Mouse (Mus musculus) forebrain, embryonic 13.5 days (tissue): ENCODE data around the gene Mycbp2. TPM values are rescaled to one million over a fixed set of nuclear protein-coding genes. Genes with fewer than 3 reads are reported as not detected.

ENCODE experiments used
- ATAC-seq: fragments of 200-750 bp; cut with Nextera tagmentation; 2 replicates; pipeline ENCODE4 v1.8.0; 2017
- H3K27ac ChIP-seq: fragments of 300-500 bp; sonication (generic); 2 replicates; pipeline ENCODE4 v1.5.1; 2015; ENCODE audit warnings: inconsistent platforms, mild to moderate bottlenecking, moderate library complexity
- H3K27me3 ChIP-seq: fragments of 300-500 bp; sonication (generic); 2 replicates; pipeline ENCODE4 v1.6.1; 2015; ENCODE audit warnings: mild to moderate bottlenecking, inconsistent platforms
- H3K36me3 ChIP-seq: fragments of 300-500 bp; sonication (generic); 2 replicates; pipeline ENCODE4 v1.6.1; 2015; ENCODE audit warnings: mild to moderate bottlenecking, inconsistent platforms; ENCODE audit not compliant: poor library complexity, severe bottlenecking
- H3K4me1 ChIP-seq: fragments of 300-500 bp; sonication (generic); 2 replicates; pipeline ENCODE4 v1.6.1; 2015; ENCODE audit warnings: inconsistent platforms
- H3K4me2 ChIP-seq: fragments of 300-500 bp; sonication (generic); 2 replicates; pipeline ENCODE4 v1.6.1; 2015; ENCODE audit warnings: inconsistent platforms, mild to moderate bottlenecking, moderate library complexity
- H3K4me3 ChIP-seq: fragments of 300-500 bp; sonication (generic); 2 replicates; pipeline ENCODE4 v1.5.1; 2015; ENCODE audit warnings: mild to moderate bottlenecking, inconsistent platforms
- H3K9ac ChIP-seq: fragments of 300-500 bp; sonication (generic); 2 replicates; pipeline ENCODE4 v1.6.1; 2015; ENCODE audit warnings: mild to moderate bottlenecking, inconsistent platforms
- H3K9me3 ChIP-seq: fragments of 300-500 bp; sonication (generic); replicated peaks from 2 replicates; pipeline ENCODE4 v1.6.1; 2016; ENCODE audit warnings: inconsistent platforms
- WGBS: fragments of 180-500 bp; shearing (Covaris S2); methylation state at CpG from one replicate; pipeline ENCODE4 v1.1.7; 2015; 5-methylcytosine and 5-hydroxymethylcytosine counted together
- polyA plus RNA-seq: library from polyadenylated mRNA; unstranded; fragments of >200 nt; fragmentation: Nextera tagmentation; extraction: Ambion mirVana; gene quantifications from 2 replicates; pipeline ENCODE4 v1.2.1, GENCODE M21; 2015

Mycbp2 gene
- polyA plus RNA-seq, 1 experiment from 2014 or later: 36.2 TPM

- peak overlapping the region; percentile 89 for H3K9ac ChIP-seq
- H3K9me3 ChIP-seq: no peaks in the 10 kb centered on the region
- peak overlapping the region; percentile 79 for H3K4me3 ChIP-seq
- under 1% methylated on average over 41 of the region's 83 CpGs for WGBS
- no peaks in the 10 kb centered on the region for H3K27me3 ChIP-seq
- ATAC-seq: peak; percentile 68
- H3K27ac ChIP-seq: peak overlapping the region; percentile 97
- H3K36me3 ChIP-seq: no peaks in the 10 kb centered on the region
- peak overlapping the region; percentile 79 for H3K4me2 ChIP-seq
- H3K4me1 ChIP-seq: peaks cover 40% of the 10 kb centered on the region
Measured at GRCm38 (mm10) chr14:103345858-103346728, 521 bp downstream of the Mycbp2 start.

- ATAC-seq: no peak
- Histone ChIP-seq H3K27ac (peak overlapping the region; percentile 97; the same call in 1 of the 2 replicates), H3K9me3 (no peaks in the 10 kb centered on the region), H3K4me1 (peaks cover 40% of the 10 kb centered on the region), H3K36me3 (no peaks in the 10 kb centered on the region), H3K4me3 (peak overlapping the region; percentile 79), H3K9ac (peak overlapping the region; percentile 89), H3K4me2 (peak overlapping the region; percentile 79), H3K27me3 (no peaks in the 10 kb centered on the region)
- 7% methylated on average over 6 of the region's 6 CpGs for WGBS
Measured at GRCm38 (mm10) chr14:103345486-103345857, 1.1 kb downstream of the Mycbp2 start.

GRCm38 (mm10) chr14:103345011-103345410, 1.6 kb downstream of the Mycbp2 start:
- ATAC-seq: no peak
- no peaks in the 10 kb centered on the region for H3K36me3 ChIP-seq
- no peak overlapping the region for H3K27ac ChIP-seq
- peak overlapping the region; percentile 79 for H3K4me3 ChIP-seq
- 39% methylated on average over 2 of the region's 2 CpGs for WGBS
- peak overlapping the region; percentile 89 for H3K9ac ChIP-seq
- H3K4me1 ChIP-seq: peaks cover 37% of the 10 kb centered on the region
- no peaks in the 10 kb centered on the region for H3K9me3 ChIP-seq
- peak overlapping the region; percentile 79 for H3K4me2 ChIP-seq
- H3K27me3 ChIP-seq: no peaks in the 10 kb centered on the region

GRCm38 (mm10) chr14:103343791-103344190, 2.8 kb downstream of the Mycbp2 start:
- Histone ChIP-seq H3K9ac (no peak overlapping the region), H3K27me3 (no peaks in the 10 kb centered on the region), H3K4me3 (no peak overlapping the region), H3K4me1 (peaks cover 34% of the 10 kb centered on the region), H3K36me3 (no peaks in the 10 kb centered on the region), H3K27ac (no peak overlapping the region), H3K4me2 (peak overlapping the region; percentile 30), H3K9me3 (no peaks in the 10 kb centered on the region)
- ATAC-seq: no peak
- 69% methylated on average over 5 of the region's 5 CpGs for WGBS

GRCm38 (mm10) chr14:103341385-103342294, 5.0 kb downstream of the Mycbp2 start:
- 78% methylated on average over 1 of the region's 1 CpGs for WGBS
- H3K27ac ChIP-seq: no peak overlapping the region
- H3K27me3 ChIP-seq: no peaks in the 10 kb centered on the region
- ATAC-seq: no peak
- no peaks in the 10 kb centered on the region for H3K36me3 ChIP-seq
- H3K9me3 ChIP-seq: no peaks in the 10 kb centered on the region
- no peak overlapping the region for H3K4me3 ChIP-seq
- H3K4me1 ChIP-seq: peaks cover 28% of the 10 kb centered on the region
- no peak overlapping the region for H3K4me2 ChIP-seq
- H3K9ac ChIP-seq: no peak overlapping the region

GRCm38 (mm10) chr14:103312926-103313325, 33.7 kb downstream of the Mycbp2 start:
- no peaks in the 10 kb centered on the region for H3K27me3 ChIP-seq
- H3K4me2 ChIP-seq: no peak overlapping the region
- no peak for ATAC-seq
- H3K9ac ChIP-seq: no peak overlapping the region
- 94% methylated on average over 4 of the region's 4 CpGs for WGBS
- H3K4me1 ChIP-seq: no peaks in the 10 kb centered on the region
- H3K9me3 ChIP-seq: no peaks in the 10 kb centered on the region
- no peak overlapping the region for H3K4me3 ChIP-seq
- H3K36me3 ChIP-seq: peaks cover 36% of the 10 kb centered on the region
- no peak overlapping the region for H3K27ac ChIP-seq

GRCm38 (mm10) chr14:103296227-103296626, 50.4 kb downstream of the Mycbp2 start:
- WGBS: 98% methylated on average over 2 of the region's 2 CpGs
- H3K4me3 ChIP-seq: no peak overlapping the region
- H3K4me2 ChIP-seq: no peak overlapping the region
- H3K9ac ChIP-seq: no peak overlapping the region
- no peaks in the 10 kb centered on the region for H3K4me1 ChIP-seq
- H3K27ac ChIP-seq: no peak overlapping the region
- H3K9me3 ChIP-seq: no peaks in the 10 kb centered on the region
- ATAC-seq: no peak
- peaks cover 30% of the 10 kb centered on the region for H3K36me3 ChIP-seq
- H3K27me3 ChIP-seq: no peaks in the 10 kb centered on the region

GRCm38 (mm10) chr14:103286650-103287049, 60.0 kb downstream of the Mycbp2 start:
- H3K9me3 ChIP-seq: no peaks in the 10 kb centered on the region
- H3K9ac ChIP-seq: no peak overlapping the region
- peaks cover 21% of the 10 kb centered on the region for H3K36me3 ChIP-seq
- no peak overlapping the region for H3K27ac ChIP-seq
- no peaks in the 10 kb centered on the region for H3K4me1 ChIP-seq
- no peaks in the 10 kb centered on the region for H3K27me3 ChIP-seq
- no peak overlapping the region for H3K4me2 ChIP-seq
- no peak for ATAC-seq
- H3K4me3 ChIP-seq: no peak overlapping the region
- WGBS: 94% methylated on average over 2 of the region's 2 CpGs

GRCm38 (mm10) chr14:103276667-103277066, 69.9 kb downstream of the Mycbp2 start:
- Histone ChIP-seq H3K4me1 (no peaks in the 10 kb centered on the region), H3K4me3 (no peak overlapping the region), H3K27ac (no peak overlapping the region), H3K4me2 (no peak overlapping the region), H3K9me3 (no peaks in the 10 kb centered on the region), H3K9ac (no peak overlapping the region), H3K27me3 (no peaks in the 10 kb centered on the region), H3K36me3 (peaks cover 19% of the 10 kb centered on the region)
- ATAC-seq: no peak
- WGBS: 94% methylated on average over 4 of the region's 4 CpGs

- Histone ChIP-seq H3K27ac (no peak overlapping the region), H3K36me3 (peaks cover 33% of the 10 kb centered on the region), H3K9me3 (no peaks in the 10 kb centered on the region), H3K4me2 (no peak overlapping the region), H3K9ac (no peak overlapping the region), H3K4me3 (no peak overlapping the region), H3K27me3 (no peaks in the 10 kb centered on the region), H3K4me1 (no peaks in the 10 kb centered on the region)
- 96% methylated on average over 2 of the region's 2 CpGs for WGBS
- ATAC-seq: no peak
Measured at GRCm38 (mm10) chr14:103260437-103260836, 86.2 kb downstream of the Mycbp2 start.

- Histone ChIP-seq H3K9me3 (no peaks in the 10 kb centered on the region), H3K27ac (no peak overlapping the region), H3K27me3 (no peaks in the 10 kb centered on the region), H3K36me3 (peaks cover 33% of the 10 kb centered on the region), H3K4me3 (no peak overlapping the region), H3K4me1 (no peaks in the 10 kb centered on the region), H3K4me2 (no peak overlapping the region), H3K9ac (no peak overlapping the region)
- 93% methylated on average over 2 of the region's 2 CpGs for WGBS
- ATAC-seq: no peak
Measured at GRCm38 (mm10) chr14:103258745-103259144, 87.9 kb downstream of the Mycbp2 start.

- Histone ChIP-seq H3K9ac (no peak overlapping the region), H3K4me1 (no peaks in the 10 kb centered on the region)
Measured at GRCm38 (mm10) chr14:103256866-103257265, 89.7 kb downstream of the Mycbp2 start.

More at GRCm38 (mm10) chr14:103256866-103257265, 89.7 kb downstream of the Mycbp2 start:
- ATAC-seq: no peak
- Histone ChIP-seq H3K9me3 (no peaks in the 10 kb centered on the region), H3K27me3 (no peaks in the 10 kb centered on the region), H3K4me3 (no peak overlapping the region), H3K27ac (no peak overlapping the region), H3K4me2 (no peak overlapping the region), H3K36me3 (peaks cover 33% of the 10 kb centered on the region)
- 91% methylated on average over 7 of the region's 7 CpGs for WGBS
